Mouse (Mus musculus) kidney, postnatal 14 days (tissue): ENCODE results near the gene Nfatc2.

Experiments used
- DNase-seq: peaks from one replicate; pipeline ENCODE4 v3.0.0; 2022; ENCODE audit warnings: mixed read lengths

Nfatc2 gene

GRCm38 (mm10) chr2:168479930-168480329 lies 121.5 kb downstream of the Nfatc2 start:
- DNase-seq: no peak

GRCm38 (mm10) chr2:168478431-168478830 lies 123.0 kb downstream of the Nfatc2 start:
- DNase-seq: peak; percentile 55

GRCm38 (mm10) chr2:168473496-168473895 lies 128.0 kb downstream of the Nfatc2 start:
- no peak for DNase-seq

GRCm38 (mm10) chr2:168472899-168473298 lies 128.6 kb downstream of the Nfatc2 start:
- peak; percentile 69 for DNase-seq

- DNase-seq: peak; percentile 79
These were observed 132.4 kb downstream of the Nfatc2 start for GRCm38 (mm10) chr2:168469032-168469431.

- DNase-seq: no peak
These were observed 134.3 kb downstream of the Nfatc2 start for GRCm38 (mm10) chr2:168467166-168467565.

GRCm38 (mm10) chr2:168466066-168466465 lies 135.4 kb downstream of the Nfatc2 start:
- DNase-seq: peak; percentile 33

- DNase-seq: no peak
These were observed 135.8 kb downstream of the Nfatc2 start for GRCm38 (mm10) chr2:168465646-168466045.

GRCm38 (mm10) chr2:168461865-168462264 lies 139.6 kb downstream of the Nfatc2 start:
- no peak for DNase-seq

GRCm38 (mm10) chr2:168459627-168460026 lies 141.8 kb downstream of the Nfatc2 start:
- no peak for DNase-seq

GRCm38 (mm10) chr2:168458583-168458982 lies 142.9 kb downstream of the Nfatc2 start:
- DNase-seq: no peak

GRCm38 (mm10) chr2:168451714-168452708 lies 149.4 kb downstream of the Nfatc2 start:
- no peak for DNase-seq

- no peak for DNase-seq
These were observed 150.5 kb downstream of the Nfatc2 start for GRCm38 (mm10) chr2:168450977-168451376.

- peak; percentile 35 for DNase-seq
These were observed 153.4 kb downstream of the Nfatc2 start for GRCm38 (mm10) chr2:168448054-168448453.

- peak; percentile 33 for DNase-seq
These were observed 153.9 kb downstream of the Nfatc2 start for GRCm38 (mm10) chr2:168447601-168448000.

GRCm38 (mm10) chr2:168445211-168445810 lies 156.1 kb downstream of the Nfatc2 start:
- peak; percentile 64 for DNase-seq

GRCm38 (mm10) chr2:168444126-168444525 lies 157.3 kb downstream of the Nfatc2 start:
- no peak for DNase-seq

GRCm38 (mm10) chr2:168441494-168441893 lies 160.0 kb downstream of the Nfatc2 start:
- no peak for DNase-seq

- DNase-seq: no peak
These were observed 160.5 kb downstream of the Nfatc2 start for GRCm38 (mm10) chr2:168440918-168441328.

- DNase-seq: no peak
These were observed 162.4 kb downstream of the Nfatc2 start for GRCm38 (mm10) chr2:168438981-168439452.

GRCm38 (mm10) chr2:168434187-168434586 lies 167.3 kb downstream of the Nfatc2 start:
- DNase-seq: no peak

GRCm38 (mm10) chr2:168433392-168433791 lies 168.1 kb downstream of the Nfatc2 start:
- DNase-seq: peak; percentile 59

GRCm38 (mm10) chr2:168432394-168432793 lies 169.1 kb downstream of the Nfatc2 start:
- no peak for DNase-seq

- DNase-seq: no peak
These were observed 171.9 kb downstream of the Nfatc2 start for GRCm38 (mm10) chr2:168429598-168429997.
